Mouse (Mus musculus) limb, embryonic 14.5 days (tissue): ENCODE data around the gene Syt12. TPM values are rescaled to one million over a fixed set of nuclear protein-coding genes. Genes with fewer than 3 reads are reported as not detected.

ENCODE experiments used
- ATAC-seq: fragments of 200-750 bp; cut with Nextera tagmentation; 2 replicates; pipeline ENCODE4 v1.8.0; 2017; ENCODE audit warnings: low read depth, moderate number of reproducible peaks, moderate TSS enrichment; ENCODE audit not compliant: low FRiP score
- DNase-seq: peaks from one replicate; pipeline ENCODE4 v3.0.0-alpha.2; 2015; ENCODE audit warnings: low spot score
- H3K27ac ChIP-seq: fragments of 300-500 bp; sonication (generic); replicated peaks from 2 replicates; pipeline ENCODE4 v1.5.1; 2014; ENCODE audit warnings: low read depth, mild to moderate bottlenecking, low read length, moderate library complexity, mixed read lengths
- H3K27me3 ChIP-seq: fragments of 300-500 bp; sonication (generic); 2 replicates; pipeline ENCODE4 v1.6.1; 2014; ENCODE audit warnings: low read length, mixed read lengths; ENCODE audit not compliant: control insufficient read depth, insufficient read depth
- H3K36me3 ChIP-seq: fragments of 300-500 bp; sonication (generic); 2 replicates; pipeline ENCODE4 v1.6.1; 2014; ENCODE audit warnings: mild to moderate bottlenecking, low read length, moderate library complexity, mixed read lengths; ENCODE audit not compliant: control insufficient read depth, insufficient read depth
- H3K4me1 ChIP-seq: fragments of 300-500 bp; sonication (generic); 2 replicates; pipeline ENCODE4 v1.6.1; 2014; ENCODE audit warnings: antibody characterized with exemption, low read length, mixed read lengths; ENCODE audit not compliant: control insufficient read depth, insufficient read depth
- H3K4me2 ChIP-seq: fragments of 300-500 bp; sonication (generic); replicated peaks from 2 replicates; pipeline ENCODE4 v1.6.1; 2014; ENCODE audit warnings: low read depth, mild to moderate bottlenecking, low read length, moderate library complexity; ENCODE audit not compliant: severe bottlenecking
- H3K4me3 ChIP-seq: fragments of 300-500 bp; sonication (generic); replicated peaks from 2 replicates; pipeline ENCODE4 v1.5.1; 2014; ENCODE audit warnings: low read length
- H3K9ac ChIP-seq: fragments of 300-500 bp; sonication (generic); 2 replicates; pipeline ENCODE4 v1.6.1; 2014; ENCODE audit warnings: mild to moderate bottlenecking, low read depth, low read length, moderate library complexity; ENCODE audit not compliant: severe bottlenecking
- H3K9me3 ChIP-seq: fragments of 300-500 bp; sonication (generic); 2 replicates; pipeline ENCODE4 v1.6.1; 2016; ENCODE audit warnings: low read length; ENCODE audit not compliant: control insufficient read depth
- POLR2A ChIP-seq: fragments of 200-500 bp; IDR thresholded peaks from 2 replicates; pipeline ENCODE4 v1.8.0; 2012; ENCODE audit warnings: inconsistent platforms, mild to moderate bottlenecking, moderate library complexity, borderline replicate concordance; ENCODE audit not compliant: insufficient read depth, insufficient read length; ENCODE audit errors: extremely low read depth
- WGBS: fragments of 180-500 bp; shearing (Covaris S2); extraction: QIAGEN DNeasy Blood & Tissue Kit; methylation state at CpG from one replicate; pipeline ENCODE4 v1.1.7; 2014; 5-methylcytosine and 5-hydroxymethylcytosine counted together
- polyA plus RNA-seq, 2 experiments: library from polyadenylated mRNA; depleted of rRNA in 1 of 2; stranded (reverse) in 1 of 2; unstranded in 1 of 2; fragments of >200 nt; fragmentation: Nextera tagmentation in 1 of 2; extraction: Ambion mirVana in 1 of 2; gene quantifications; 2 replicates each; pipeline versions ENCODE4 v1.2.1 to v1.2.3; 2012 to 2014

The Syt12 gene
- polyA plus RNA-seq, 2 experiments = 0.21 to 0.41 TPM

- Histone ChIP-seq H3K4me1 (peaks cover 11% of the 10 kb centered on the region), H3K9me3 (no peaks in the 10 kb centered on the region), H3K27me3 (no peaks in the 10 kb centered on the region), H3K4me3 (no peak overlapping the region), H3K27ac (no peak overlapping the region), H3K9ac (no peak overlapping the region), H3K4me2 (no peak overlapping the region), H3K36me3 (peaks cover 25% of the 10 kb centered on the region)
- TF ChIP-seq POLR2A = no peak
- ATAC-seq (no peak), DNase-seq (no peak)
- 71% methylated on average over 1 of the region's 1 CpGs for WGBS
Measured at GRCm38 (mm10) chr19:4433756-4434155, 43.5 kb downstream of the Syt12 start.

GRCm38 (mm10) chr19:4430091-4430620 is 47.1 kb downstream of the Syt12 start:
- Histone ChIP-seq H3K9me3 (no peaks in the 10 kb centered on the region), H3K27me3 (no peaks in the 10 kb centered on the region), H3K36me3 (peaks cover 46% of the 10 kb centered on the region), H3K9ac (no peak overlapping the region), H3K27ac (no peak overlapping the region), H3K4me2 (no peak overlapping the region), H3K4me1 (no peaks in the 10 kb centered on the region), H3K4me3 (no peak overlapping the region)
- WGBS = 83% methylated on average over 4 of the region's 4 CpGs
- DNase-seq = no peak
- no peak for TF ChIP-seq POLR2A
- no peak for ATAC-seq

GRCm38 (mm10) chr19:4425610-4426366 is 51.5 kb downstream of the Syt12 start:
- 77% methylated on average over 19 of the region's 19 CpGs for WGBS
- Histone ChIP-seq H3K4me2 (no peak overlapping the region), H3K27me3 (no peaks in the 10 kb centered on the region), H3K9ac (no peak overlapping the region), H3K4me3 (no peak overlapping the region), H3K4me1 (no peaks in the 10 kb centered on the region), H3K36me3 (peaks cover 48% of the 10 kb centered on the region), H3K9me3 (no peaks in the 10 kb centered on the region; the same call in 1 of the 2 replicates), H3K27ac (no peak overlapping the region)
- no peak for DNase-seq
- no peak; the same call in 1 of the 2 replicates for ATAC-seq
- TF ChIP-seq POLR2A = no peak

- ATAC-seq (no peak), DNase-seq (no peak)
- H3K4me3 ChIP-seq = no peak overlapping the region
- H3K9ac ChIP-seq = no peak overlapping the region
- H3K4me1 ChIP-seq = no peaks in the 10 kb centered on the region
- TF ChIP-seq POLR2A = no peak
- no peak overlapping the region for H3K27ac ChIP-seq
- H3K27me3 ChIP-seq = no peaks in the 10 kb centered on the region
- no peak overlapping the region for H3K4me2 ChIP-seq
- H3K9me3 ChIP-seq = no peaks in the 10 kb centered on the region; the same call in 1 of the 2 replicates
- whole genome bisulfite sequencing = 79% methylated on average over 3 of the region's 3 CpGs
- H3K36me3 ChIP-seq = peaks cover 39% of the 10 kb centered on the region
Measured at GRCm38 (mm10) chr19:4423021-4423420, 54.2 kb downstream of the Syt12 start.

- Histone ChIP-seq H3K9ac (no peak overlapping the region), H3K4me2 (no peak overlapping the region), H3K27me3 (no peaks in the 10 kb centered on the region), H3K4me1 (no peaks in the 10 kb centered on the region), H3K4me3 (no peak overlapping the region), H3K9me3 (no peaks in the 10 kb centered on the region; the same call in 1 of the 2 replicates), H3K36me3 (peaks cover 37% of the 10 kb centered on the region), H3K27ac (no peak overlapping the region)
- TF ChIP-seq POLR2A = no peak
- DNase-seq (no peak), ATAC-seq (no peak)
- WGBS = 96% methylated on average over 3 of the region's 3 CpGs
Measured at GRCm38 (mm10) chr19:4422581-4422980, 54.7 kb downstream of the Syt12 start.
